16 mouse cellular contexts compared by ENCODE assay signal in the genomic region with DNA sequence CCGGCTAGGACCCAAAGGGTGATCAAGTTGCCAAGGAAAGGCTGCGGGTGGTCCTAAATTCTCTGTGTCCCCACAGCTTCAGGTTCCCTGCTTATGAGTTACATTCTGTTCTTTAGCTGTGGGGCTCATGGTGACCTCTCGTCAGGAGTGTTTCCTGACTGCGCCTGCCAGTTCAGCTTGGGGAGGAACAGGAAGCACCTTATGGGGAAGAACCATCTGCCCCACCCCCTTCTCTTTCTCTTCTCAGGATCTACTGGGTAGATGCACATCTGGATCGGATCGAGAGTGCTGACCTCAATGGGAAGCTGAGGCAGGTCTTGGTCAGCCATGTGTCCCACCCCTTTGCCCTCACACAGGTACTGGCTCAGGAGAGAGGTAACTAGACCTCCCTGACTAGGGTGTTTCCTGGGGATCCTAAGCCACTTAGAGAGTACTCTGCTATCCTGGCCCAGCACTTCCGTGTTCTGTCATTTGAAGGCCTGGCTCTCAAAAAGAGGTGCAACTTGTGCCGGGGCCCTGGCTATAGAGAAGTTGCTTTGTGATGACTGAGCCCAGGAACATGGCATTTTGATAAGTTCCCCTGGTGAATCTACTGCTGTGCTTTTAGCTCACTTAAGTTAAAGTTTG. TPM values are rescaled to one million over a fixed set of nuclear protein-coding genes. Genes with fewer than 3 reads are reported as not detected.
DNase-seq lines count a peak whose midpoint lies in the region; TF ChIP-seq lines count a peak whose summit lies in the region.
"Had no signal": no experiment of that assay in that cellular context is flagged by ENCODE, and none has a peak within 500 bp of the region (broad histone marks: within the 10 kb centered on the region; RNA-seq: fewer than 3 reads in every experiment).

No protein-coding gene starts in this region.

- no peaks in the 10 kb centered on the region for H3K79me2 ChIP-seq in macrophage (ENCODE audit: inconsistent target)

- peak overlapping the region; percentile 26; the same call in 1 of the 2 replicates for H3K27ac ChIP-seq in testis, adult 2 months (ENCODE audit: control insufficient read depth, insufficient read depth, low read depth, low read length)
- H3K27ac ChIP-seq in bone marrow, adult 2 months (ENCODE audit: control insufficient read depth, insufficient read depth, low read depth, low read length, poor library complexity) = peak overlapping the region; percentile 55
- peak overlapping the region; percentile 43 for H3K27ac ChIP-seq in macrophage
- H3K27ac ChIP-seq: kidney, embryonic 15.5 days; layer of hippocampus, adult 2 months; midbrain, embryonic 15.5 days had no signal

- no peaks in the 10 kb centered on the region for H3K36me3 ChIP-seq in testis, adult 2 months (ENCODE audit: control insufficient read depth, insufficient read depth, low read length)
- H3K36me3 ChIP-seq in macrophage (ENCODE audit: inconsistent target) = peaks cover 20% of the 10 kb centered on the region

- no peaks in the 10 kb centered on the region for H3K4me1 ChIP-seq in testis, adult 2 months (ENCODE audit: control insufficient read depth, insufficient read depth, low read length)
- H3K4me1 ChIP-seq in bone marrow, adult 2 months (ENCODE audit: control insufficient read depth, insufficient read depth, low read length) = no peaks in the 10 kb centered on the region; the same call in 1 of the 2 replicates
- H3K4me1 ChIP-seq: kidney, embryonic 15.5 days; midbrain, embryonic 15.5 days had no signal

- no peak for TF ChIP-seq POLR2A in testis, adult 2 months (IDR thresholded peaks at IDR 0.05; ENCODE audit: control insufficient read depth, low read depth, low read length)
- no peak for TF ChIP-seq POLR2A in bone marrow, adult 2 months (IDR thresholded peaks at IDR 0.05; ENCODE audit: borderline replicate concordance, control insufficient read depth, low read depth, low read length)

- H3K27me3 ChIP-seq in testis, adult 2 months (ENCODE audit: control insufficient read depth, insufficient read depth, low read length) = no peaks in the 10 kb centered on the region
- H3K27me3 ChIP-seq: CH12.LX; kidney, embryonic 15.5 days; midbrain, embryonic 15.5 days had no signal

- WGBS in bone marrow, adult 2 months = 21% methylated on average over 8 of the region's 8 CpGs
- WGBS in macrophage (ENCODE audit: missing documents) = 35% methylated on average over 7 of the region's 8 CpGs

- DNase-seq in testis, postnatal 10 days (ENCODE audit: low spot score) = no peak
- DNase-seq in thymus, postnatal 25 days = peak; percentile 29
- DNase-seq in adrenal gland, adult 2 months = no peak
- DNase-seq in frontal cortex, postnatal 36 days (ENCODE audit: low spot score in 2 of 2) = no peak
- DNase-seq: cerebellum, adult 11 months; cerebellum, postnatal 36 days; gastrocnemius, postnatal 25 days; lung, embryonic 14.5 days; right cerebral cortex, postnatal 14 days had no signal

- no peak overlapping the region for H3K4me3 ChIP-seq in testis, adult 2 months (ENCODE audit: control insufficient read depth, low read depth, low read length)
- peak overlapping the region; percentile 71 for H3K4me3 ChIP-seq in bone marrow, adult 2 months (replicated peaks; ENCODE audit: control insufficient read depth, low read depth, low read length)
- peak overlapping the region; percentile 14; the same call in 1 of the 2 replicates for H3K4me3 ChIP-seq in macrophage (ENCODE audit: inconsistent target)
- H3K4me3 ChIP-seq: kidney, embryonic 15.5 days; layer of hippocampus, adult 2 months; midbrain, embryonic 15.5 days had no signal

- TF ChIP-seq CTCF in testis, adult 2 months (IDR thresholded peaks at IDR 0.05; ENCODE audit: control insufficient read depth, insufficient read depth, insufficient replicate concordance, low read depth, low read length) = no peak
- no peak for TF ChIP-seq CTCF in bone marrow, adult 2 months (IDR thresholded peaks at IDR 0.05; ENCODE audit: control insufficient read depth, insufficient read depth, low read length)

RNA-seq across cellular contexts. Expression of gene Ckap5, which starts 28.4 kb away (rescaled TPM):
- polyA plus RNA-seq in testis, adult 2 months (2012; rRNA removed) = 26.4 and 36.3 TPM in 2 replicates
- 23.2 and 30.8 TPM in 2 replicates for polyA plus RNA-seq in bone marrow, adult 2 months (2011; ENCODE audit: insufficient read depth, insufficient read length, low replicate concordance, missing spikeins)
- total RNA-seq in macrophage (2018; cell fraction: chromatin; rRNA removed) = 100 to 1,000 TPM in 2 of 26 experiments, 10 to 100 TPM in 24; 31.5 to 102 (median 77.5) TPM
- total RNA-seq in macrophage (2018; cell fraction: cytosol; rRNA removed) = 10 to 100 TPM; 20.9 to 42.7 (median 34.1) TPM
- 10 to 100 TPM; 26.9 to 71.1 (median 46.9) TPM for total RNA-seq in macrophage (2018; cell fraction: nucleus; rRNA removed)
- 21.7 to 29.7 TPM (median 26.2 TPM) in 3 replicates for polyA plus RNA-seq in macrophage (2018)
- total RNA-seq in adrenal gland, adult 2 months (2021) = 10 to 100 TPM; 36.6 to 40.3 TPM
- 2.3 and 2.9 TPM in 2 replicates for polyA plus RNA-seq in adrenal gland, adult 2 months (2012; rRNA removed)

RNA-seq across cellular contexts. Expression of gene Lrp4, which starts 40.9 kb away (rescaled TPM):
- 0.44 and 0.96 TPM in 2 replicates for polyA plus RNA-seq in testis, adult 2 months (2012; rRNA removed)
- 3.3 and 4.5 TPM in 2 replicates for polyA plus RNA-seq in bone marrow, adult 2 months (2011; ENCODE audit: insufficient read depth, insufficient read length, low replicate concordance, missing spikeins)
- 10 to 100 TPM in 17 of 26 experiments, 1 to 10 TPM in 9; 2.2 to 25.6 (median 10.5) TPM for total RNA-seq in macrophage (2018; cell fraction: chromatin; rRNA removed)
- 10 to 100 TPM in 1 of 26 experiments, 1 to 10 TPM in 25; 4.6 to 10.7 (median 5.8) TPM for total RNA-seq in macrophage (2018; cell fraction: cytosol; rRNA removed)
- total RNA-seq in macrophage (2018; cell fraction: nucleus; rRNA removed) = 10 to 100 TPM in 19 of 26 experiments, 1 to 10 TPM in 7; 7.5 to 17.2 (median 11.2) TPM
- polyA plus RNA-seq in macrophage (2018) = 2.8 to 4.7 TPM (median 3.9 TPM) in 3 replicates
- total RNA-seq in adrenal gland, adult 2 months (2021) = 1 to 10 TPM; 3.5 to 6.5 TPM
- polyA plus RNA-seq in adrenal gland, adult 2 months (2012; rRNA removed) = 2.0 and 2.4 TPM in 2 replicates

RNA-seq across cellular contexts. Expression of gene 1110051M20Rik, which starts 53.7 kb away (rescaled TPM):
- 81.5 and 91.7 TPM in 2 replicates for polyA plus RNA-seq in testis, adult 2 months (2012; rRNA removed)
- polyA plus RNA-seq in bone marrow, adult 2 months (2011; ENCODE audit: insufficient read depth, insufficient read length, low replicate concordance, missing spikeins) = 3.8 and 7.8 TPM in 2 replicates
- total RNA-seq in macrophage (2018; cell fraction: chromatin; rRNA removed) = 10 to 100 TPM in 18 of 26 experiments, 1 to 10 TPM in 7, not detected in 1; 1.4 to 23.9 (median 12.6) TPM
- total RNA-seq in macrophage (2018; cell fraction: cytosol; rRNA removed) = 1 to 10 TPM; 3.8 to 8.2 (median 6.0) TPM
- total RNA-seq in macrophage (2018; cell fraction: nucleus; rRNA removed) = 10 to 100 TPM in 7 of 26 experiments, 1 to 10 TPM in 19; 2.0 to 15.3 (median 8.1) TPM
- 4.8 to 7.1 TPM (median 5.0 TPM) in 3 replicates for polyA plus RNA-seq in macrophage (2018)
- 10 to 100 TPM; 14.7 to 19.2 TPM for total RNA-seq in adrenal gland, adult 2 months (2021)
- 14.9 and 16.0 TPM in 2 replicates for polyA plus RNA-seq in adrenal gland, adult 2 months (2012; rRNA removed)
